Mouse (Mus musculus): ENCODE results near the gene Lrtm1. TPM values are rescaled to one million over a fixed set of nuclear protein-coding genes. Genes with fewer than 3 reads are reported as not detected.

Gene Lrtm1
- polyA plus RNA-seq, 1 experiment = 0.31 TPM

GRCm38 (mm10) chr14:29021295-29021694 is 3.3 kb downstream of the Lrtm1 start:
- H3K4me1 ChIP-seq (ENCODE audit: control insufficient read depth, insufficient read depth, low read length) = no peaks in the 10 kb centered on the region
- no peak overlapping the region for H3K4me3 ChIP-seq (ENCODE audit: control insufficient read depth, low read depth, low read length)
- no peaks in the 10 kb centered on the region for H3K36me3 ChIP-seq (ENCODE audit: control insufficient read depth, insufficient read depth, low read length)
- no peaks in the 10 kb centered on the region for H3K27me3 ChIP-seq (ENCODE audit: control insufficient read depth, insufficient read depth, low read length)
- H3K27ac ChIP-seq (ENCODE audit: control insufficient read depth, insufficient read depth, low read depth, low read length) = no peak overlapping the region
- no peak for TF ChIP-seq CTCF (IDR thresholded peaks at IDR 0.05; ENCODE audit: control insufficient read depth, insufficient read depth, insufficient replicate concordance, low read depth, low read length)
- TF ChIP-seq POLR2A (IDR thresholded peaks at IDR 0.05; ENCODE audit: control insufficient read depth, low read depth, low read length) = no peak

- no peak overlapping the region for H3K27ac ChIP-seq (ENCODE audit: control insufficient read depth, insufficient read depth, low read depth, low read length)
- H3K36me3 ChIP-seq (ENCODE audit: control insufficient read depth, insufficient read depth, low read length) = no peaks in the 10 kb centered on the region
- H3K27me3 ChIP-seq (ENCODE audit: control insufficient read depth, insufficient read depth, low read length) = no peaks in the 10 kb centered on the region
- no peaks in the 10 kb centered on the region for H3K4me1 ChIP-seq (ENCODE audit: control insufficient read depth, insufficient read depth, low read length)
- no peak for TF ChIP-seq POLR2A (IDR thresholded peaks at IDR 0.05; ENCODE audit: control insufficient read depth, low read depth, low read length)
- TF ChIP-seq CTCF (IDR thresholded peaks at IDR 0.05; ENCODE audit: control insufficient read depth, insufficient read depth, insufficient replicate concordance, low read depth, low read length) = no peak
- no peak overlapping the region for H3K4me3 ChIP-seq (ENCODE audit: control insufficient read depth, low read depth, low read length)
These were observed 5.2 kb downstream of the Lrtm1 start for GRCm38 (mm10) chr14:29023246-29023645.

- Histone ChIP-seq H3K27me3 (ENCODE audit: control insufficient read depth, insufficient read depth, low read length) (no peaks in the 10 kb centered on the region), H3K4me1 (ENCODE audit: control insufficient read depth, insufficient read depth, low read length) (no peaks in the 10 kb centered on the region), H3K4me3 (ENCODE audit: control insufficient read depth, low read depth, low read length) (no peak overlapping the region), H3K27ac (ENCODE audit: control insufficient read depth, insufficient read depth, low read depth, low read length) (no peak overlapping the region), H3K36me3 (ENCODE audit: control insufficient read depth, insufficient read depth, low read length) (no peaks in the 10 kb centered on the region)
- no peak for TF ChIP-seq CTCF (IDR thresholded peaks at IDR 0.05; ENCODE audit: control insufficient read depth, insufficient read depth, insufficient replicate concordance, low read depth, low read length)
These were observed 7.3 kb downstream of the Lrtm1 start for GRCm38 (mm10) chr14:29025335-29025734.

GRCm38 (mm10) chr14:29027276-29027675 is 9.3 kb downstream of the Lrtm1 start:
- Histone ChIP-seq H3K27me3 (ENCODE audit: control insufficient read depth, insufficient read depth, low read length) (no peaks in the 10 kb centered on the region), H3K4me1 (ENCODE audit: control insufficient read depth, insufficient read depth, low read length) (no peaks in the 10 kb centered on the region), H3K4me3 (ENCODE audit: control insufficient read depth, low read depth, low read length) (no peak overlapping the region), H3K27ac (ENCODE audit: control insufficient read depth, insufficient read depth, low read depth, low read length) (no peak overlapping the region), H3K36me3 (ENCODE audit: control insufficient read depth, insufficient read depth, low read length) (no peaks in the 10 kb centered on the region)
- TF ChIP-seq POLR2A (IDR thresholded peaks at IDR 0.05; ENCODE audit: control insufficient read depth, low read depth, low read length) = no peak
- no peak for TF ChIP-seq CTCF (IDR thresholded peaks at IDR 0.05; ENCODE audit: control insufficient read depth, insufficient read depth, insufficient replicate concordance, low read depth, low read length)

GRCm38 (mm10) chr14:29028391-29029106 is 10.5 kb downstream of the Lrtm1 start:
- H3K27ac ChIP-seq (ENCODE audit: control insufficient read depth, insufficient read depth, low read depth, low read length) = no peak overlapping the region
- H3K27me3 ChIP-seq (ENCODE audit: control insufficient read depth, insufficient read depth, low read length) = no peaks in the 10 kb centered on the region
- no peaks in the 10 kb centered on the region for H3K4me1 ChIP-seq (ENCODE audit: control insufficient read depth, insufficient read depth, low read length)
- TF ChIP-seq POLR2A (IDR thresholded peaks at IDR 0.05; ENCODE audit: control insufficient read depth, low read depth, low read length) (no peak), CTCF (IDR thresholded peaks at IDR 0.05; ENCODE audit: control insufficient read depth, insufficient read depth, insufficient replicate concordance, low read depth, low read length) (no peak)
- H3K4me3 ChIP-seq (ENCODE audit: control insufficient read depth, low read depth, low read length) = no peak overlapping the region
- H3K36me3 ChIP-seq (ENCODE audit: control insufficient read depth, insufficient read depth, low read length) = no peaks in the 10 kb centered on the region

GRCm38 (mm10) chr14:29029107-29029469 is 11.1 kb downstream of the Lrtm1 start:
- Histone ChIP-seq H3K27ac (ENCODE audit: control insufficient read depth, insufficient read depth, low read depth, low read length) (no peak overlapping the region), H3K27me3 (ENCODE audit: control insufficient read depth, insufficient read depth, low read length) (no peaks in the 10 kb centered on the region), H3K4me1 (ENCODE audit: control insufficient read depth, insufficient read depth, low read length) (no peaks in the 10 kb centered on the region), H3K36me3 (ENCODE audit: control insufficient read depth, insufficient read depth, low read length) (no peaks in the 10 kb centered on the region), H3K4me3 (ENCODE audit: control insufficient read depth, low read depth, low read length) (no peak overlapping the region)
- TF ChIP-seq CTCF (IDR thresholded peaks at IDR 0.05; ENCODE audit: control insufficient read depth, insufficient read depth, insufficient replicate concordance, low read depth, low read length) (no peak), POLR2A (IDR thresholded peaks at IDR 0.05; ENCODE audit: control insufficient read depth, low read depth, low read length) (no peak)

GRCm38 (mm10) chr14:29029896-29030420 is 11.9 kb downstream of the Lrtm1 start:
- Histone ChIP-seq H3K27me3 (ENCODE audit: control insufficient read depth, insufficient read depth, low read length) (no peaks in the 10 kb centered on the region), H3K27ac (ENCODE audit: control insufficient read depth, insufficient read depth, low read depth, low read length) (no peak overlapping the region), H3K4me1 (ENCODE audit: control insufficient read depth, insufficient read depth, low read length) (no peaks in the 10 kb centered on the region), H3K4me3 (ENCODE audit: control insufficient read depth, low read depth, low read length) (no peak overlapping the region), H3K36me3 (ENCODE audit: control insufficient read depth, insufficient read depth, low read length) (no peaks in the 10 kb centered on the region)
- TF ChIP-seq CTCF (IDR thresholded peaks at IDR 0.05; ENCODE audit: control insufficient read depth, insufficient read depth, insufficient replicate concordance, low read depth, low read length) (no peak), POLR2A (IDR thresholded peaks at IDR 0.05; ENCODE audit: control insufficient read depth, low read depth, low read length) (no peak)
